Mouse (Mus musculus) gastrocnemius, adult 2 months (tissue): Measurements from ENCODE around the gene Hic2. TPM values are rescaled to one million over a fixed set of nuclear protein-coding genes. Genes with fewer than 3 reads are reported as not detected.
"Not testable (repeated sequence)": the region's sequence is repeated elsewhere in the genome, so short reads cannot be mapped to it uniquely, and the experiment has no call there.

Experiments
- DNase-seq: peaks from one replicate; pipeline ENCODE4 v3.0.0; 2022
- H3K27ac ChIP-seq: fragments of 200-600 bp; 2 replicates; pipeline ENCODE4 v1.8.1; 2022; ENCODE audit warnings: mild to moderate bottlenecking
- H3K4me3 ChIP-seq: fragments of 200-600 bp; 2 replicates; pipeline ENCODE4 v1.8.1; 2022; ENCODE audit warnings: mild to moderate bottlenecking, moderate library complexity
- CTCF ChIP-seq: fragments of 200-600 bp; IDR thresholded peaks from 2 replicates; pipeline ENCODE4 v1.8.1; 2022; ENCODE audit warnings: antibody characterized with exemption, mild to moderate bottlenecking, moderate library complexity
- intact Hi-C: fragments of 180-260 bp; cut with DNase I; formaldehyde crosslinking; loops from one replicate; pipeline ENCODE4 v1.15.1; 2025
- total RNA-seq, 2 experiments: library from RNA; stranded (reverse); gene quantifications; 2 replicates each; pipeline ENCODE4 v1.2.3; 2021

Gene Hic2
- total RNA-seq, 2 experiments from 2014 or later: 1.1 to 1.8 TPM

GRCm38 (mm10) chr16:17209981-17210838 is 23.2 kb upstream of the Hic2 start:
- intact Hi-C loops: loop anchor here (1.0 to 5.0 kb wide), 5 partner anchors 47 to 78 kb away; partner anchors contain the start of genes Ccdc116, Sdf2l1 and Tmem191c
- Histone ChIP-seq H3K27ac (no peak overlapping the region), H3K4me3 (peak overlapping the region; percentile 88)
- peak; percentile 92 for DNase-seq
- TF ChIP-seq CTCF: peak; percentile 90; the same call in 1 of the 2 replicates

- Histone ChIP-seq H3K4me3 (no peak overlapping the region), H3K27ac (no peak overlapping the region)
- intact Hi-C loops: no loop called here
- TF ChIP-seq CTCF: no peak
- no peak for DNase-seq
Measured at GRCm38 (mm10) chr16:17216934-17217633, 16.3 kb upstream of the Hic2 start.

- DNase-seq: no peak
- TF ChIP-seq CTCF: no peak
- no peak overlapping the region for H3K27ac ChIP-seq
- intact Hi-C loops: no loop called here
- H3K4me3 ChIP-seq: no peak overlapping the region
Measured at GRCm38 (mm10) chr16:17220127-17220733, 13.1 kb upstream of the Hic2 start.

GRCm38 (mm10) chr16:17222197-17222596 is 11.2 kb upstream of the Hic2 start:
- intact Hi-C loops: no loop called here
- H3K27ac ChIP-seq: no peak overlapping the region
- TF ChIP-seq CTCF: no peak
- H3K4me3 ChIP-seq: no peak overlapping the region
- DNase-seq: peak; percentile 97

GRCm38 (mm10) chr16:17225584-17225983 is 7.8 kb upstream of the Hic2 start:
- TF ChIP-seq CTCF: no peak
- intact Hi-C loops: no loop called here
- DNase-seq: no peak
- H3K4me3 ChIP-seq: no peak overlapping the region
- no peak overlapping the region for H3K27ac ChIP-seq

GRCm38 (mm10) chr16:17226496-17226895 is 6.9 kb upstream of the Hic2 start:
- no peak for TF ChIP-seq CTCF
- intact Hi-C loops: no loop called here
- Histone ChIP-seq H3K4me3 (no peak overlapping the region), H3K27ac (no peak overlapping the region)
- no peak for DNase-seq

GRCm38 (mm10) chr16:17231523-17231922 is 1.8 kb upstream of the Hic2 start:
- DNase-seq, H3K4me3 ChIP-seq, H3K27ac ChIP-seq, intact Hi-C loops: not testable (repeated sequence)

- no peak for DNase-seq
- H3K4me3 ChIP-seq: peak overlapping the region; percentile 85
- intact Hi-C loops: loop anchor here (1.0 kb wide), 1 partner anchor 42 kb away; the partner anchor contains the start of gene Tmem191c
- TF ChIP-seq CTCF: no peak
- peak overlapping the region; percentile 94 for H3K27ac ChIP-seq
Measured at GRCm38 (mm10) chr16:17233702-17234498, 528 bp downstream of the Hic2 start.

- intact Hi-C loops: loop anchor here (1.0 kb wide), 1 partner anchor 42 kb away; the partner anchor contains the start of gene Tmem191c
Measured at GRCm38 (mm10) chr16:17234499-17234895, 1.1 kb downstream of the Hic2 start.

GRCm38 (mm10) chr16:17234916-17235665 is 1.7 kb downstream of the Hic2 start:
- Histone ChIP-seq H3K27ac (no peak overlapping the region), H3K4me3 (peak overlapping the region; percentile 85)
- intact Hi-C loops: loop anchor here (1.0 kb wide), 1 partner anchor 41 kb away; the partner anchor contains the start of gene Tmem191c
- no peak for TF ChIP-seq CTCF
- DNase-seq: no peak

More at GRCm38 (mm10) chr16:17234499-17234895, 1.1 kb downstream of the Hic2 start:
- no peak for DNase-seq
- Histone ChIP-seq H3K27ac (peak overlapping the region; percentile 94; the same call in 1 of the 2 replicates), H3K4me3 (peak overlapping the region; percentile 85)
- TF ChIP-seq CTCF: no peak

- intact Hi-C loops: no loop called here
- Histone ChIP-seq H3K27ac (no peak overlapping the region), H3K4me3 (no peak overlapping the region)
- no peak for DNase-seq
- TF ChIP-seq CTCF: no peak
Measured at GRCm38 (mm10) chr16:17237634-17238033, 4.3 kb downstream of the Hic2 start.
